Mouse (Mus musculus) kidney, postnatal 4 days (tissue): ENCODE measurements around the gene Atp6v1e1.

ENCODE experiments used
- DNase-seq, 2 experiments: peaks; one replicate each; pipeline ENCODE4 v3.0.0; 2021; ENCODE audit warnings: mixed read lengths in 2 of 2

The Atp6v1e1 gene

DNA sequence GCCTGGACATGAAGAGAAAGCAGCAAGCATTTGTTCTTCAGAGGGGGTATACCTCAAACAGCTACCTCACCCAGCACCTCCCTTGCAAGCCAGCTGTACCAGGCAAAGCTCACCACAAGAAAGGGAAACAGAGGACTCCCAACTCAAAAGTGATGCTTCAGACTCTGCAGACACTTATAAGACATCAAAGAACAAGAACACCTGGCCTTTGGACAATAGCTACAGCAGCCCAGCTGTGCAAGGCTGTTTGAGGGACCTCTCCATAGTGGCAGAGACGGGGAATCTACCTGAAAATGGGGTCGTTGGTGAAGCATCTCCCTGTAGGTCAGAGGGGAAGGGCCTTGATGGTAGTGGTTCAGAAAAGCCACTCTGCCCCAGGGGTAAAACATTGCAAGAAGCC, 61.4 kb downstream of the Atp6v1e1 start:
- DNase-seq, result no peak

- no peak for DNase-seq
These were observed 76.2 kb downstream of the Atp6v1e1 start for GRCm38 (mm10) chr6:120746416-120746815.
